Mouse (Mus musculus): ENCODE measurements at regions not wholly inside any gene's neighbourhood (a gene's known extent, or its start where the extent isn't known, plus 50 kb on each side); places are given as distances from the start of the nearest gene placed in this dataset.

GRCm38 (mm10) chr9:116338729-116339100 lies 163.6 kb upstream of the Tgfbr2 start:
- Histone ChIP-seq H3K27ac (ENCODE audit: insufficient read depth, low read length) (no peak overlapping the region), H3K4me3 (ENCODE audit: insufficient read depth, low read length) (no peak overlapping the region), H3K4me1 (ENCODE audit: control insufficient read depth, insufficient read depth, low read length) (peaks cover 15% of the 10 kb centered on the region)
- TF ChIP-seq POLR2A (IDR thresholded peaks at IDR 0.05; ENCODE audit: low read depth, low read length) = no peak
- no peak for TF ChIP-seq CTCF (IDR thresholded peaks at IDR 0.05; ENCODE audit: borderline replicate concordance, insufficient read depth, low read length)

GRCm38 (mm10) chr9:116338093-116338728 lies 163.1 kb upstream of the Tgfbr2 start:
- Histone ChIP-seq H3K4me1 (ENCODE audit: control insufficient read depth, insufficient read depth, low read length) (peaks cover 13% of the 10 kb centered on the region), H3K4me3 (ENCODE audit: insufficient read depth, low read length) (no peak overlapping the region), H3K27ac (ENCODE audit: insufficient read depth, low read length) (no peak overlapping the region)
- TF ChIP-seq POLR2A (IDR thresholded peaks at IDR 0.05; ENCODE audit: low read depth, low read length) (no peak), CTCF (IDR thresholded peaks at IDR 0.05; ENCODE audit: borderline replicate concordance, insufficient read depth, low read length) (no peak)

- Histone ChIP-seq H3K4me1 (ENCODE audit: control insufficient read depth, insufficient read depth, low read length) (peaks cover 12% of the 10 kb centered on the region), H3K4me3 (ENCODE audit: insufficient read depth, low read length) (no peak overlapping the region), H3K27ac (ENCODE audit: insufficient read depth, low read length) (no peak overlapping the region)
- no peak for TF ChIP-seq CTCF (IDR thresholded peaks at IDR 0.05; ENCODE audit: borderline replicate concordance, insufficient read depth, low read length)
- no peak for TF ChIP-seq POLR2A (IDR thresholded peaks at IDR 0.05; ENCODE audit: low read depth, low read length)
Observed at GRCm38 (mm10) chr9:116337446-116338010, 162.4 kb upstream of the Tgfbr2 start.

- peaks cover 19% of the 10 kb centered on the region for H3K4me1 ChIP-seq (ENCODE audit: control insufficient read depth, insufficient read depth, low read length)
- TF ChIP-seq CTCF (IDR thresholded peaks at IDR 0.05; ENCODE audit: borderline replicate concordance, insufficient read depth, low read length) (no peak), POLR2A (IDR thresholded peaks at IDR 0.05; ENCODE audit: low read depth, low read length) (no peak)
- no peak overlapping the region for H3K4me3 ChIP-seq (ENCODE audit: insufficient read depth, low read length)
- peak overlapping the region; percentile 94; the same call in 1 of the 2 replicates for H3K27ac ChIP-seq (ENCODE audit: insufficient read depth, low read length)
Observed at GRCm38 (mm10) chr9:116335561-116336478, 160.7 kb upstream of the Tgfbr2 start.

- Histone ChIP-seq H3K27ac (ENCODE audit: insufficient read depth, low read length) (peak overlapping the region; percentile 94), H3K4me3 (ENCODE audit: insufficient read depth, low read length) (no peak overlapping the region), H3K4me1 (ENCODE audit: control insufficient read depth, insufficient read depth, low read length) (peaks cover 19% of the 10 kb centered on the region)
- TF ChIP-seq POLR2A (IDR thresholded peaks at IDR 0.05; ENCODE audit: low read depth, low read length) (no peak), CTCF (IDR thresholded peaks at IDR 0.05; ENCODE audit: borderline replicate concordance, insufficient read depth, low read length) (no peak)
Observed at GRCm38 (mm10) chr9:116333956-116334463, 158.8 kb upstream of the Tgfbr2 start.

- no peak overlapping the region for H3K4me3 ChIP-seq (ENCODE audit: insufficient read depth, low read length)
- peaks cover 19% of the 10 kb centered on the region for H3K4me1 ChIP-seq (ENCODE audit: control insufficient read depth, insufficient read depth, low read length)
- H3K27ac ChIP-seq (ENCODE audit: insufficient read depth, low read length) = peak overlapping the region; percentile 89
- no peak for TF ChIP-seq CTCF (IDR thresholded peaks at IDR 0.05; ENCODE audit: borderline replicate concordance, insufficient read depth, low read length)
- TF ChIP-seq POLR2A (IDR thresholded peaks at IDR 0.05; ENCODE audit: low read depth, low read length) = no peak
Observed at GRCm38 (mm10) chr9:116332485-116333118, 157.4 kb upstream of the Tgfbr2 start.

- H3K4me1 ChIP-seq (ENCODE audit: control insufficient read depth, insufficient read depth, low read length) = peaks cover 19% of the 10 kb centered on the region
- peak overlapping the region; percentile 89; the same call in 1 of the 2 replicates for H3K27ac ChIP-seq (ENCODE audit: insufficient read depth, low read length)
- H3K4me3 ChIP-seq (ENCODE audit: insufficient read depth, low read length) = no peak overlapping the region
- no peak for TF ChIP-seq POLR2A (IDR thresholded peaks at IDR 0.05; ENCODE audit: low read depth, low read length)
- no peak for TF ChIP-seq CTCF (IDR thresholded peaks at IDR 0.05; ENCODE audit: borderline replicate concordance, insufficient read depth, low read length)
Observed at GRCm38 (mm10) chr9:116331406-116331805, 156.2 kb upstream of the Tgfbr2 start.

- H3K4me1 ChIP-seq (ENCODE audit: control insufficient read depth, insufficient read depth, low read length) = peaks cover 19% of the 10 kb centered on the region
- H3K27ac ChIP-seq (ENCODE audit: insufficient read depth, low read length) = peak overlapping the region; percentile 30; the same call in 1 of the 2 replicates
- H3K4me3 ChIP-seq (ENCODE audit: insufficient read depth, low read length) = no peak overlapping the region
- TF ChIP-seq CTCF (IDR thresholded peaks at IDR 0.05; ENCODE audit: borderline replicate concordance, insufficient read depth, low read length) (no peak), POLR2A (IDR thresholded peaks at IDR 0.05; ENCODE audit: low read depth, low read length) (no peak)
Observed at GRCm38 (mm10) chr9:116330796-116331195, 155.6 kb upstream of the Tgfbr2 start.

- Histone ChIP-seq H3K4me1 (ENCODE audit: control insufficient read depth, insufficient read depth, low read length) (peaks cover 16% of the 10 kb centered on the region), H3K4me3 (ENCODE audit: insufficient read depth, low read length) (no peak overlapping the region), H3K27ac (ENCODE audit: insufficient read depth, low read length) (no peak overlapping the region)
- TF ChIP-seq POLR2A (IDR thresholded peaks at IDR 0.05; ENCODE audit: low read depth, low read length) = no peak
- TF ChIP-seq CTCF (IDR thresholded peaks at IDR 0.05; ENCODE audit: borderline replicate concordance, insufficient read depth, low read length) = no peak
Observed at GRCm38 (mm10) chr9:116329147-116329546, 154.0 kb upstream of the Tgfbr2 start.

All from embryonic fibroblast, embryonic 13.5 days (primary cell).